Mouse (Mus musculus) CH12.LX (cell line): ENCODE measurements around the gene Ins2. TPM values are rescaled to one million over a fixed set of nuclear protein-coding genes. Genes with fewer than 3 reads are reported as not detected.

Experiments used
- DNase-seq: peaks from one replicate; pipeline ENCODE4 v3.0.0-alpha.2; 2013; ENCODE audit errors: extremely low read depth
- H3K27ac ChIP-seq: 2 replicates; pipeline ENCODE4 v1.5.1; 2012; ENCODE audit warnings: low read depth, mild to moderate bottlenecking, control low read depth, moderate library complexity; ENCODE audit not compliant: insufficient read depth
- H3K27me3 ChIP-seq: replicated peaks from 2 replicates; pipeline ENCODE3; 2012; ENCODE audit warnings: inconsistent platforms
- H3K36me3 ChIP-seq, 2 experiments: replicated peaks in 1 of 2; 2 replicates each; pipeline versions ENCODE3 to v1.6.1; 2012; ENCODE audit warnings: inconsistent platforms in 1 of 2, low read length in 1 of 2, mild to moderate bottlenecking in 1 of 2, mixed read lengths in 1 of 2, moderate library complexity in 1 of 2; ENCODE audit not compliant: control insufficient read depth in 1 of 2, insufficient read depth in 1 of 2
- H3K4me1 ChIP-seq, 2 experiments: 2 replicates each; pipeline ENCODE4 v1.6.1; 2012; ENCODE audit warnings: inconsistent platforms in 1 of 2, moderate library complexity in 1 of 2; ENCODE audit not compliant: insufficient read depth in 2 of 2, control insufficient read depth in 1 of 2
- H3K4me2 ChIP-seq: 2 replicates; pipeline ENCODE4 v1.6.1; 2012; ENCODE audit warnings: low read depth, mild to moderate bottlenecking, control low read depth; ENCODE audit not compliant: poor library complexity, insufficient read depth, severe bottlenecking
- H3K4me3 ChIP-seq, 3 experiments: fragments of 150-350 bp in 1 of 3; sonication (generic) in 1 of 3; replicated peaks in 1 of 3; 2 replicates each; pipeline versions ENCODE3 to v1.5.1; 2011 to 2012; ENCODE audit warnings: low read depth in 2 of 3, low read length in 2 of 3, mild to moderate bottlenecking in 2 of 3, moderate library complexity in 2 of 3, control low read depth in 1 of 3, improper control_type of control experiment in 1 of 3, inconsistent platforms in 1 of 3, mixed read lengths in 1 of 3; ENCODE audit not compliant: poor library complexity in 1 of 3
- H3K79me2 ChIP-seq: replicated peaks from 2 replicates; pipeline ENCODE4 v1.6.1; 2012; ENCODE audit warnings: mild to moderate bottlenecking, moderate library complexity; ENCODE audit not compliant: control insufficient read depth, poor library complexity, insufficient read depth, severe bottlenecking; ENCODE audit errors: extremely low read depth
- H3K9ac ChIP-seq: 2 replicates; pipeline ENCODE4 v1.6.1; 2012; ENCODE audit warnings: low read depth, mild to moderate bottlenecking, control low read depth, moderate library complexity; ENCODE audit not compliant: insufficient read depth
- H3K9me3 ChIP-seq: replicated peaks from 2 replicates; pipeline ENCODE3; 2012; ENCODE audit warnings: low read length, inconsistent platforms, mixed read lengths
- CHD1 ChIP-seq: IDR thresholded peaks from 2 replicates; pipeline ENCODE4 v1.6.1; 2012; ENCODE audit warnings: low read depth, low read length, improper control_type of control experiment, inconsistent platforms
- E2F4 ChIP-seq: IDR thresholded peaks from 2 replicates; pipeline ENCODE4 v1.6.1; 2011; ENCODE audit warnings: low read depth, low read length, improper control_type of control experiment; ENCODE audit not compliant: insufficient replicate concordance
- ELF1 ChIP-seq: IDR thresholded peaks from 2 replicates; pipeline ENCODE4 v1.6.1; 2014; ENCODE audit warnings: low read depth, mild to moderate bottlenecking, inconsistent platforms, low read length, improper control_type of control experiment
- GABPA ChIP-seq: IDR thresholded peaks from 2 replicates; pipeline ENCODE4 v1.6.1; 2012; ENCODE audit warnings: low read depth, low read length, improper control_type of control experiment, inconsistent platforms; ENCODE audit not compliant: insufficient replicate concordance
- IRF4 ChIP-seq: IDR thresholded peaks from 2 replicates; pipeline ENCODE4 v1.6.1; 2014; ENCODE audit warnings: low read depth, mild to moderate bottlenecking, inconsistent platforms, low read length, improper control_type of control experiment
- JUND ChIP-seq: conservative IDR thresholded peaks from 2 replicates; pipeline ENCODE4 v1.6.1; 2011; ENCODE audit warnings: low read depth, low read length, improper control_type of control experiment
- KAT2A ChIP-seq: IDR thresholded peaks from 2 replicates; pipeline ENCODE4 v1.6.1; 2012; ENCODE audit warnings: low read length, improper control_type of control experiment, inconsistent platforms; ENCODE audit not compliant: insufficient replicate concordance
- MAFK ChIP-seq: IDR thresholded peaks from 2 replicates; pipeline ENCODE4 v1.6.1; 2011; ENCODE audit warnings: low read length, improper control_type of control experiment; ENCODE audit not compliant: insufficient replicate concordance
- MAX ChIP-seq: IDR thresholded peaks from 2 replicates; pipeline ENCODE4 v1.6.1; 2011; ENCODE audit warnings: low read length, improper control_type of control experiment
- MAZ ChIP-seq: IDR thresholded peaks from 2 replicates; pipeline ENCODE4 v1.6.1; 2012; ENCODE audit warnings: low read depth, mild to moderate bottlenecking, inconsistent platforms, low read length, improper control_type of control experiment, moderate library complexity
- NELFE ChIP-seq: IDR thresholded peaks from 2 replicates; pipeline ENCODE4 v1.6.1; 2011; ENCODE audit warnings: low read depth, low read length, improper control_type of control experiment
- NRF1 ChIP-seq: IDR thresholded peaks from 2 replicates; pipeline ENCODE4 v1.6.1; 2014; ENCODE audit warnings: low read depth, mild to moderate bottlenecking, inconsistent platforms, low read length, improper control_type of control experiment, moderate library complexity
- PAX5 ChIP-seq: IDR thresholded peaks from 2 replicates; pipeline ENCODE4 v1.6.1; 2012; ENCODE audit warnings: low read length, inconsistent platforms, mixed read lengths
- POLR2A ChIP-seq: IDR thresholded peaks from 2 replicates; pipeline ENCODE4 v1.6.1; 2011; ENCODE audit warnings: low read depth, mild to moderate bottlenecking, improper control_type of control experiment, low read length
- POLR2AphosphoS2 ChIP-seq: IDR thresholded peaks from 2 replicates; pipeline ENCODE4 v1.6.1; 2011; ENCODE audit warnings: low read depth, low read length, improper control_type of control experiment
- RAD21 ChIP-seq: IDR thresholded peaks from 2 replicates; pipeline ENCODE4 v1.6.1; 2011; ENCODE audit warnings: low read depth, mild to moderate bottlenecking, low read length, improper control_type of control experiment, moderate library complexity
- SIN3A ChIP-seq: IDR thresholded peaks from 2 replicates; pipeline ENCODE4 v1.6.1; 2012; ENCODE audit warnings: low read length, improper control_type of control experiment, inconsistent platforms
- TBP ChIP-seq: conservative IDR thresholded peaks from 2 replicates; pipeline ENCODE4 v1.6.1; 2011; ENCODE audit warnings: low read depth, low read length, improper control_type of control experiment
- TCF12 ChIP-seq: IDR thresholded peaks from 2 replicates; pipeline ENCODE4 v1.6.1; 2014; ENCODE audit warnings: low read depth, mild to moderate bottlenecking, inconsistent platforms, low read length, improper control_type of control experiment
- USF2 ChIP-seq: conservative IDR thresholded peaks from 2 replicates; pipeline ENCODE4 v1.6.1; 2011; ENCODE audit warnings: low read depth, low read length, improper control_type of control experiment
- ZKSCAN1 ChIP-seq: IDR thresholded peaks from 2 replicates; pipeline ENCODE4 v1.6.1; 2012; ENCODE audit warnings: low read depth, inconsistent platforms, low read length, improper control_type of control experiment, borderline replicate concordance
- ZMIZ1 ChIP-seq: IDR thresholded peaks from 2 replicates; pipeline ENCODE4 v1.6.1; 2012; ENCODE audit warnings: low read depth, mild to moderate bottlenecking, inconsistent platforms, low read length, improper control_type of control experiment
- dilution Hi-C: fragments of 300-500 bp; cut with MboI; formaldehyde crosslinking; loops from 2 replicates; pipeline ENCODE4 v1.14.3; 2020; ENCODE audit warnings: low sequenced_read_pairs; ENCODE audit not compliant: extremely low pct_unique_long_range_greater_than_20kb, extremely low pct_ligation_motif_present
- in situ Hi-C: fragments of 300-500 bp; cut with MboI; formaldehyde crosslinking; loops from 3 replicates; pipeline ENCODE4 v1.14.3; 2019; ENCODE audit warnings: low sequenced_read_pairs, low pct_ligation_motif_present, low pct_unique_long_range_greater_than_20kb, mixed read lengths
- polyA plus RNA-seq: library from polyadenylated mRNA; unstranded; fragments of >175 nt; gene quantifications from 2 replicates; pipeline ENCODE4 v1.2.1, GENCODE M21; 2012; ENCODE audit warnings: low read depth; ENCODE audit not compliant: insufficient read length
- total RNA-seq, 2 experiments: library from RNA; depleted of rRNA; stranded (reverse); fragments of 300-350 nt in 1 of 2; fragments of >200 nt in 1 of 2; gene quantifications; 2 replicates each; pipeline ENCODE4 v1.2.3; 2012 to 2014

Ins2 gene
- total and polyA plus RNA-seq, 3 experiments, result not detected

- DNase-seq, result no peak
- no peak overlapping the region for H3K4me2 ChIP-seq
- no peak overlapping the region for H3K4me3 ChIP-seq
- H3K9me3 ChIP-seq, result peaks cover 7% of the 10 kb centered on the region
- no peak overlapping the region for H3K27ac ChIP-seq
- in situ Hi-C loops, result no loop called here
- H3K79me2 ChIP-seq, result no peaks in the 10 kb centered on the region
- peaks cover 86% of the 10 kb centered on the region for H3K27me3 ChIP-seq
- dilution Hi-C loops, result no loop called here
- no peak overlapping the region for H3K9ac ChIP-seq
- no peaks in the 10 kb centered on the region for H3K36me3 ChIP-seq
- TF ChIP-seq IRF4 (no peak), MAFK (no peak), MAZ (no peak), CHD1 (no peak), ELF1 (no peak), NRF1 (no peak), POLR2A (no peak), E2F4 (no peak), TCF12 (no peak), NELFE (no peak), POLR2AphosphoS2 (no peak), RAD21 (no peak), MAX (no peak), USF2 (no peak), ZMIZ1 (no peak), KAT2A (no peak), PAX5 (no peak), GABPA (no peak), ZKSCAN1 (no peak), JUND (no peak)
- no peaks in the 10 kb centered on the region for H3K4me1 ChIP-seq
Measured at GRCm38 (mm10) chr7:142646676-142647075, 96.5 kb downstream of the Ins2 start.

- Histone ChIP-seq H3K9ac (no peak overlapping the region), H3K4me3 (no peak overlapping the region), H3K27ac (no peak overlapping the region), H3K4me1 (no peaks in the 10 kb centered on the region), H3K9me3 (peaks cover 7% of the 10 kb centered on the region), H3K79me2 (no peaks in the 10 kb centered on the region), H3K36me3 (no peaks in the 10 kb centered on the region), H3K4me2 (no peak overlapping the region), H3K27me3 (peaks cover 89% of the 10 kb centered on the region)
- DNase-seq, result no peak
- in situ Hi-C loops (no loop called here), dilution Hi-C loops (no loop called here)
- no peak for TF ChIP-seq SIN3A
- TF ChIP-seq TBP, result no peak
Measured at GRCm38 (mm10) chr7:142645045-142645444, 98.1 kb downstream of the Ins2 start.
